Mouse (Mus musculus): ENCODE results near the gene Cd2. TPM values are rescaled to one million over a fixed set of nuclear protein-coding genes. Genes with fewer than 3 reads are reported as not detected.

The Cd2 gene
- 1 to 10 TPM in 2 of 4 experiments, under 1 TPM in 2; 0.64 to 1.7 (median 0.99) TPM for total RNA-seq (2022)

GRCm38 (mm10) chr3:101287911-101288311, at the start of gene Cd2:
Gene Cd2 (minus strand): TSS chr3:101287939.
- DNase-seq, result no peak

- no peak for DNase-seq
Measured at GRCm38 (mm10) chr3:101328617-101329016, 40.9 kb upstream of the Cd2 start.

GRCm38 (mm10) chr3:101327248-101327647, 39.5 kb upstream of the Cd2 start:
- DNase-seq, result no peak

- no peak for DNase-seq
Measured at GRCm38 (mm10) chr3:101322437-101322836, 34.7 kb upstream of the Cd2 start.

- DNase-seq, result no peak
Measured at GRCm38 (mm10) chr3:101320874-101321273, 33.1 kb upstream of the Cd2 start.

- no peak for DNase-seq
Measured at GRCm38 (mm10) chr3:101318516-101319170, 30.9 kb upstream of the Cd2 start.

GRCm38 (mm10) chr3:101318115-101318514, 30.4 kb upstream of the Cd2 start:
- DNase-seq, result no peak

- no peak for DNase-seq
Measured at GRCm38 (mm10) chr3:101314954-101315353, 27.2 kb upstream of the Cd2 start.

- no peak for DNase-seq
Measured at GRCm38 (mm10) chr3:101313266-101314051, 25.7 kb upstream of the Cd2 start.

GRCm38 (mm10) chr3:101310977-101311376, 23.2 kb upstream of the Cd2 start:
- no peak for DNase-seq

GRCm38 (mm10) chr3:101309626-101310025, 21.9 kb upstream of the Cd2 start:
- DNase-seq, result no peak

- no peak for DNase-seq
Measured at GRCm38 (mm10) chr3:101306090-101306489, 18.4 kb upstream of the Cd2 start.

- DNase-seq, result no peak
Measured at GRCm38 (mm10) chr3:101305046-101305445, 17.3 kb upstream of the Cd2 start.

- DNase-seq, result no peak
Measured at GRCm38 (mm10) chr3:101304156-101304555, 16.4 kb upstream of the Cd2 start.

- DNase-seq, result no peak
Measured at GRCm38 (mm10) chr3:101300271-101301071, 12.7 kb upstream of the Cd2 start.

- DNase-seq, result no peak
Measured at GRCm38 (mm10) chr3:101299591-101299990, 11.9 kb upstream of the Cd2 start.

- no peak for DNase-seq
Measured at GRCm38 (mm10) chr3:101297221-101297620, 9.5 kb upstream of the Cd2 start.

- no peak for DNase-seq
Measured at GRCm38 (mm10) chr3:101295931-101296820, 8.4 kb upstream of the Cd2 start.

- peak; percentile 80 for DNase-seq
Measured at GRCm38 (mm10) chr3:101295366-101295867, 7.7 kb upstream of the Cd2 start.

- peak; percentile 47 for DNase-seq
Measured at GRCm38 (mm10) chr3:101294487-101295365, 7.0 kb upstream of the Cd2 start.
